Mouse (Mus musculus): ENCODE results near the gene Nexn. TPM values are rescaled to one million over a fixed set of nuclear protein-coding genes. Genes with fewer than 3 reads are reported as not detected.

Nexn gene
- polyA plus RNA-seq, 1 experiment from 2014 or later, result 14.0 TPM

DNA sequence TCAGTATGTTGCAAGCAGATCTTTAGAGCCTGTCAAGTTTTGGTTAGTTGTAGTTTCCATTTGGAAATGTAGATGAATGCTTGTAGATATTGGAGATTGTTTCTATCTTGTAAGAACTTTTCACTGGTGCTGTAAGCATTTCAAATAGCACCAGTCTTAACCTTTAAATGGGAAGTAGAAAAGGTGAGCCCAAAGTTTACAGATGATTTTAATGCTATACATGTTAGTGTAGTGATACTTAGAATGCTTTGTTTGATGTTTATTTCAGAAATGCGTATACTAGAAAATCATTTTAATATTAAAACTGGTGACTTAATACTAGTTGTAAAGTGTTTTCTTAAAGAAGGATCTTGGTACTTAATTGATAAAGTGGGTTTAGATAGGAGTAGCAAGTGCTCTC is 30.3 kb downstream of the Nexn start:
- WGBS, result 96% methylated on average over 1 of the region's 1 CpGs
- Histone ChIP-seq H3K36me3 (peaks cover 68% of the 10 kb centered on the region), H3K9ac (replicated peaks) (no peak overlapping the region), H3K9me3 (no peaks in the 10 kb centered on the region), H3K27ac (no peak overlapping the region), H3K4me1 (replicated peaks) (no peaks in the 10 kb centered on the region), H3K27me3 (no peaks in the 10 kb centered on the region), H3K4me2 (no peak overlapping the region), H3K4me3 (replicated peaks) (no peak overlapping the region)
- no peak for ATAC-seq (ENCODE audit: insufficient number of reproducible peaks, insufficient read depth, low FRiP score, low TSS enrichment, low read depth)

DNA sequence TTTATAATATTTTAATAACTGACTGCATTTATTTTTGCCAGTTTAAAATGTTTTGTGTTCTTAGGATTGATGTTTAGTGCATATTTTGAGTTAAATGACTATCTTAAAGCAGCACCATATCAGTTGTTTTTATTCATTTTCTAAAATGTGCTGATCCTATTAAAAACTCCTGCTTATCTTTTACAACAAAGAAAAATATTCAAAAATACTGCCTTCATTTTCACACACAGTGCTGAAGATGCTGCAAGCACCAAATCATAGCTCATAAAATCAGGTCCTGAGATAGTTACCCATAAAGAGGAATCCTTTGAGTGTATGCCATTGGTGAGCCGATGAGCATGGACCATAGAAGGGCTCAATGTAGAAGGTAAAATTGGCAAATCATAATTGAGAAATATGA is 30.9 kb downstream of the Nexn start:
- Histone ChIP-seq H3K4me2 (no peak overlapping the region), H3K27ac (no peak overlapping the region), H3K9ac (replicated peaks) (no peak overlapping the region), H3K27me3 (no peaks in the 10 kb centered on the region), H3K4me3 (replicated peaks) (no peak overlapping the region), H3K4me1 (replicated peaks) (no peaks in the 10 kb centered on the region), H3K36me3 (peaks cover 68% of the 10 kb centered on the region), H3K9me3 (no peaks in the 10 kb centered on the region)
- ATAC-seq (ENCODE audit: insufficient number of reproducible peaks, insufficient read depth, low FRiP score, low TSS enrichment, low read depth), result no peak
- WGBS, result 95% methylated on average over 1 of the region's 1 CpGs

DNA sequence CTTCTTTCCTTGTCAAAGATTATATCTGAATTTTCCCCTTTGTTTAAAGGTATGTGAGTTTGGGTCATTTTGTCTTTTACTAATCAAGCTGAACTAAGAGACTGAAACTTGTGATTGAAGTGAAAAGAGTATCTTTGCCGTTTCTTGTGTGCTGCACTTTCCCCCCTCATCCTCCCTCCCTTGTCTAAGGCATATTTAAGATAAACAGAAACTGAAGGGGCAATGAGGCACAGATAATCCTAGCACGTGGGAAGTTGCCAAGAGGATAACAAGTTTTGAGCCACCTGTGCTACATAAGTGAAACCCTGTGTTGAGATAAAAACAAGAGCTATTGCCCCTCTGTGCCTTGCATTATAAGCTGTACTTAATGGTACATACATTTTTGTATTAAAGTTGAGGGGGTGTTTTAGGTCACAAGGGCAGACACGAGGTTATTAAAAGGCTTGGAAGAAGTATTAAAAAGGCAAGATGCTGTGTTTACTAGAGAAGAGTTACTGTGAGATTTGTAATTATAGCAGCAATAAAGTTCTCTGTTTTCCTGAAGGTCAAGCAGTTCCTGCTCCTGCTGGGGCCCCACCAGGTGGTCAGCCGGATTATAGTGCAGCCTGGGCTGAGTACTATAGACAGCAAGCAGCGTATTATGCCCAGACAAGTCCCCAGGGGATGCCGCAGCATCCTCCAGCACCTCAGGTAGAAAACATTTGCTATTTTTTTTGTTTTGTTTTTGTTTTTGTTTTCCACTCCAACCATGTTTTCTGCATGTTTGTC is 34.6 kb downstream of the Nexn start:
- no peaks in the 10 kb centered on the region for H3K9me3 ChIP-seq
- H3K27me3 ChIP-seq, result no peaks in the 10 kb centered on the region
- H3K4me3 ChIP-seq (replicated peaks), result no peak overlapping the region
- H3K9ac ChIP-seq (replicated peaks), result no peak overlapping the region
- no peak overlapping the region for H3K4me2 ChIP-seq
- ATAC-seq (ENCODE audit: insufficient number of reproducible peaks, insufficient read depth, low FRiP score, low TSS enrichment, low read depth), result no peak
- H3K4me1 ChIP-seq (replicated peaks), result no peaks in the 10 kb centered on the region
- 50% methylated on average over 6 of the region's 6 CpGs for WGBS
- no peak overlapping the region for H3K27ac ChIP-seq
- H3K36me3 ChIP-seq, result peaks cover 74% of the 10 kb centered on the region

DNA sequence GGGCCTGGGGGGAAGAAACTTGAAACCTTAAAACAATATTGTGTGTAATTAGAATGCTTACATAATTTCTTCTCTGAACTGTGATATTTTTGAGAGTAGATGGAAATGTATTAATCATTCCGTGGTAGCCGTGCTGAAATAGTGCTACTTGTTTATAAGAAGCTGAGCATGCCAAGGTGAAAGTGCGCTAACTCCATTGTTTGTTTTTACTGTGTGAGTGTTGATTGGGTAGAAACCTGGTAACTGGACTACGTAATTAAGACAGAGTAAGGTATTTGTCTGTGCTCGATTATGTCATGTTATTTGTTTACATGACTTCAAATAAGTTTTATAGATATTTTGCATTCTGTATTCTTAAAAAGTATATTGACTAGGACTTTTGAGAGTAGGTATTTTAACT is 36.9 kb downstream of the Nexn start:
- Histone ChIP-seq H3K4me3 (replicated peaks) (no peak overlapping the region), H3K9ac (replicated peaks) (no peak overlapping the region), H3K4me2 (no peak overlapping the region), H3K9me3 (no peaks in the 10 kb centered on the region), H3K27me3 (no peaks in the 10 kb centered on the region), H3K27ac (no peak overlapping the region), H3K36me3 (peaks cover 84% of the 10 kb centered on the region), H3K4me1 (replicated peaks) (no peaks in the 10 kb centered on the region)
- no peak for ATAC-seq (ENCODE audit: insufficient number of reproducible peaks, insufficient read depth, low FRiP score, low TSS enrichment, low read depth)
- WGBS, result 93% methylated on average over 5 of the region's 5 CpGs

DNA sequence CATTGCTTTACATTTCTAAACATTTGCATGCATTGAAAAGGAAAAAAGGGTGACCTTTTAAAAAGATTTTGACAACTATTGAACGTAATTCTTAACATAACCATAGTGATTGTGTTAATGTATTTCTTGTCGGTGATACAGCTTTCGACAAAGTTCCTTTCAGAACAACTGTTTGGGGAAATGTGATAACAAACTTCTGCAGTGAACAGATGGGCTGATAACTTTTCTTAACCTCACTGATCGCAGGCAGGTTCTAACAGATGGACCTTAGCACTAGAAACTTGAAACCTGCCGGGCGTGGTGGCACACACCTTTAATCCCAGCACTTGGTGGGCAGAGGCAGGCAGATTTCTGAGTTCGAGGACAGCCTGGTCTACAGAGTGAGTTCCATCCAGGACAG is 37.3 kb downstream of the Nexn start:
- peaks cover 84% of the 10 kb centered on the region for H3K36me3 ChIP-seq
- no peak overlapping the region for H3K27ac ChIP-seq
- no peak for ATAC-seq (ENCODE audit: insufficient number of reproducible peaks, insufficient read depth, low FRiP score, low TSS enrichment, low read depth)
- no peaks in the 10 kb centered on the region for H3K4me1 ChIP-seq (replicated peaks)
- no peak overlapping the region for H3K4me3 ChIP-seq (replicated peaks)
- H3K4me2 ChIP-seq, result no peak overlapping the region
- H3K27me3 ChIP-seq, result no peaks in the 10 kb centered on the region
- 95% methylated on average over 7 of the region's 7 CpGs for WGBS
- no peak overlapping the region for H3K9ac ChIP-seq (replicated peaks)
- H3K9me3 ChIP-seq, result no peaks in the 10 kb centered on the region

DNA sequence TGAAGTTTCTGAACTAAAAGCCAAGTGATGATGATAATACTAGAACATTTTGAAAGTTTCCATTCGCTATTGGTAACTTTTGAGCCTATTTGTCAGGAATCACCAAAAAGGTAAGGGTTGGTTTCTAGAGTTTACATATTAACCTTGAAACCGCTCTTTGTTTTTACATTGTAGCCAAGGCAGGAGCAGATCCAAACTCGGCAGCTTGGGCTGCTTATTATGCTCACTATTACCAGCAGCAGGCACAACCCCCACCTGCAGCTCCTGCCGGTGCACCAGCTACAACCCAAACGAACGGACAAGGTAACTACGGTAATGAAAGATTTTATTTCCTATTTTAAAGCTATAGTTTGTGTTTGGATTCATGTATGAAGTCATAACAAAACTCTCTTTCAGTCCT is 40.2 kb downstream of the Nexn start:
- Histone ChIP-seq H3K9ac (replicated peaks) (no peak overlapping the region), H3K36me3 (peaks cover 95% of the 10 kb centered on the region), H3K27me3 (no peaks in the 10 kb centered on the region), H3K4me1 (replicated peaks) (no peaks in the 10 kb centered on the region), H3K4me3 (replicated peaks) (no peak overlapping the region), H3K9me3 (no peaks in the 10 kb centered on the region), H3K27ac (no peak overlapping the region), H3K4me2 (no peak overlapping the region)
- ATAC-seq (ENCODE audit: insufficient number of reproducible peaks, insufficient read depth, low FRiP score, low TSS enrichment, low read depth), result no peak
- 90% methylated on average over 7 of the region's 7 CpGs for WGBS

DNA sequence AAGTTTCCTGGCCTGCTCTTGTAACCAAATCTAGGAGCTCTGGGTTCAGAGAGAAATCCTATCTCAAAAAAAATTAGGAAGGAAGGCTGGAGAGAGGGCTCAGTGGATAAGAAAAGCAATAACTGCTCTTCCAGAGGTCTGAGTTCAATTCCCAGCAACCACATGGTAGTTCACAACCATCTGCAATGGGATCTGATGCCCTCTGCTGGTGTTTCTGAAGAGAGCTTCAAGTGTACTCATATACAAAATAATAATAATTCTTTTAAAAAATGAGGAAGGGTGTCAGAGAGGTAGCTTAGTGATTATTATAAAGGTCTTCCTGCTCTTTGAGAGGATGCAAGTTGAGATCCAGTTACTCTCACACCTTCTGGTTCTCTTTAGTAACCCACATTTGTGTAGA is 41.2 kb downstream of the Nexn start:
- Histone ChIP-seq H3K27me3 (no peaks in the 10 kb centered on the region), H3K9me3 (no peaks in the 10 kb centered on the region), H3K27ac (no peak overlapping the region), H3K4me2 (no peak overlapping the region), H3K9ac (replicated peaks) (no peak overlapping the region), H3K4me3 (replicated peaks) (no peak overlapping the region), H3K4me1 (replicated peaks) (no peaks in the 10 kb centered on the region), H3K36me3 (peaks cover 96% of the 10 kb centered on the region)
- ATAC-seq (ENCODE audit: insufficient number of reproducible peaks, insufficient read depth, low FRiP score, low TSS enrichment, low read depth), result no peak

DNA sequence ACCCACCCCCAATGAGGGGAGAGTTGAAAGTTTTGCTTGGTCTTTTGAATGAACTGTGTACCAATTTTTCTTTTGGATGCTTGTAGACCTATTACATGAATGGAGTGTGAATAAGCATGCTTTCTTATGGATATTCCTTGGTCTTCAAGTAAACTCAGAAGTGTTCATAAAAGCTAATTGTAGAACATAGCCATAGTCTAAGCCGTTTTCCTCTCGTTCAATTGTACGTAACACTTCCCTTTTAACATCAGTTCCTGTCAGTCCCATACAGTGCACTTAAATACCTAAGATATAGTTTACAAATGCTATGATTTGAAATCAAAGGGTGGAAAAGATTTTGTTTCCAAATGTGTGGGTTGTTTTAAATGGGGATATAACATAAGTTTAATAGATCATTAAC is 52.7 kb downstream of the Nexn start:
- H3K9me3 ChIP-seq, result no peaks in the 10 kb centered on the region
- H3K27me3 ChIP-seq, result no peaks in the 10 kb centered on the region
- H3K27ac ChIP-seq, result no peak overlapping the region
- H3K36me3 ChIP-seq, result peaks cover 40% of the 10 kb centered on the region
- ATAC-seq (ENCODE audit: insufficient number of reproducible peaks, insufficient read depth, low FRiP score, low TSS enrichment, low read depth), result no peak
- peaks cover 22% of the 10 kb centered on the region for H3K4me1 ChIP-seq (replicated peaks)
- peak overlapping the region; percentile 98 for H3K4me2 ChIP-seq
- peak overlapping the region; percentile 98; the same call in 1 of the 2 replicates for H3K4me3 ChIP-seq (replicated peaks)
- 0 out of 2 replicates have a peak overlapping the region, but pooled peaks have one; percentile 23 for H3K9ac ChIP-seq (replicated peaks)
- 63% methylated on average over 3 of the region's 3 CpGs for WGBS

DNA sequence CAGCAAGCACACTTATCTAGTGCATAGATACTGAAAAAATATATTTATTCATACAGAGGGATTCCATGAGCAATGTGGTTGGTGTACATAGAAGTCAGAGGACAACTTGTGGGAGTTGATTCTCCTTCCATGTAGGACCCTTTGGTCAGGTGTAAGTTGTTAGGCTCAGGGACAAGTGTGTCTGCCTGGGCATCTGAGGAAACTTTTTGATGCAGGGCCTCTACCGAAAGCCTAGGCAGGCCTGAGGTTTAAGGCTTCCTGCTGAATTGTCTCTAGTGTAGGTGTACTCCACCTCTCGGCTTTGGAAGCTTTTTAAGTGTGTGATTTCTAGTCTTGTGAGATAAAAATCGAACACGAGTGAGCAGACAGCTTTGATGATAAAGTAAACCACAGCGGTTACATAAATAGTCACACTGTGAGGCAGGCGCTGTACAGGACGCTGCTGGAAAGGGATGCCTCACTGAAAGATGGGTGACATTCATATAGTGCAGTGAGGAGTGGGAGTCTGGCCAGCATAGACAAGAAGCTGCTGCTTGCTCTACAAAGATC is 54.3 kb downstream of the Nexn start:
- Histone ChIP-seq H3K9me3 (no peaks in the 10 kb centered on the region), H3K4me1 (replicated peaks) (peaks cover 23% of the 10 kb centered on the region), H3K4me3 (replicated peaks) (peak overlapping the region; percentile 98), H3K36me3 (peaks cover 28% of the 10 kb centered on the region), H3K4me2 (peak overlapping the region; percentile 98), H3K27ac (peak overlapping the region; percentile 99; the same call in 1 of the 2 replicates), H3K9ac (replicated peaks) (peak overlapping the region; percentile 100), H3K27me3 (no peaks in the 10 kb centered on the region)
- 42% methylated on average over 7 of the region's 7 CpGs for WGBS
- no peak for ATAC-seq (ENCODE audit: insufficient number of reproducible peaks, insufficient read depth, low FRiP score, low TSS enrichment, low read depth)

DNA sequence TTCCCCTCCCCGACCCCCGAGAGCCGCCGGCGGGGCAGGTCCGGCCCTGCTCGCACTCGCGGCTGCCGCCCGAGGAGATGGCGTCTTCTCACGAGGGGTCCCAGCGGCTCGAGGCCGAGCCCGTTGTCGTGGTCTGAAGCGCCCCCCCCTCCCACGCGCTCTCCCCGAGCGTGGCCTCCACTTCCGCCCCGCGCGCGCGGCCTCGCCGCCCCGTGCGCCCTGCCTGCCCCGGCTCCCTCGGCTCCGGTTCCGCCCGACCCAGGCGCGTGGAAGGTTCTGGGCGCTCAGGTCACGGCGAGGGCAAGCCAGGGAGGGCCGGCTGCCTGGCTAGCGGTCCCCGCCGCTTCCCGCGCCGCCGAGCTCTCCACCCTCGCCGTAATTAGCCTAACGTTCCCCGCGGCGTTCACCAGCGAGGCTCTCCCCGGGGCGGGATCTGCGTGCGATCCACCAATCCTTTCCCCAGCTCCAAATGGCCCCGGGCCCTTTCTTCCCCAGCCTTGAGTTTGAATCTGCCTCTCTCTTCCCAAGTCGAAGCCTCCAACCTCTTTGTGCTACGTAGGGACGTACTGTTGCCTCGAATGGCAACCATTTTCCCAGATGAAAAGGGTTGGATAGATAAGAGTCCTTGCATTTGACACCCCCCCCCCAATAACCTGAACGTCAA is 55.3 kb downstream of the Nexn start:
- Histone ChIP-seq H3K4me2 (peak overlapping the region; percentile 98), H3K27me3 (no peaks in the 10 kb centered on the region), H3K36me3 (peaks cover 18% of the 10 kb centered on the region), H3K9me3 (no peaks in the 10 kb centered on the region), H3K4me1 (replicated peaks) (peaks cover 23% of the 10 kb centered on the region), H3K27ac (peak overlapping the region; percentile 99), H3K9ac (replicated peaks) (peak overlapping the region; percentile 100), H3K4me3 (replicated peaks) (peak overlapping the region; percentile 98)
- under 1% methylated on average over 68 of the region's 68 CpGs for WGBS
- peak; percentile 57 for ATAC-seq (ENCODE audit: insufficient number of reproducible peaks, insufficient read depth, low FRiP score, low TSS enrichment, low read depth)

DNA sequence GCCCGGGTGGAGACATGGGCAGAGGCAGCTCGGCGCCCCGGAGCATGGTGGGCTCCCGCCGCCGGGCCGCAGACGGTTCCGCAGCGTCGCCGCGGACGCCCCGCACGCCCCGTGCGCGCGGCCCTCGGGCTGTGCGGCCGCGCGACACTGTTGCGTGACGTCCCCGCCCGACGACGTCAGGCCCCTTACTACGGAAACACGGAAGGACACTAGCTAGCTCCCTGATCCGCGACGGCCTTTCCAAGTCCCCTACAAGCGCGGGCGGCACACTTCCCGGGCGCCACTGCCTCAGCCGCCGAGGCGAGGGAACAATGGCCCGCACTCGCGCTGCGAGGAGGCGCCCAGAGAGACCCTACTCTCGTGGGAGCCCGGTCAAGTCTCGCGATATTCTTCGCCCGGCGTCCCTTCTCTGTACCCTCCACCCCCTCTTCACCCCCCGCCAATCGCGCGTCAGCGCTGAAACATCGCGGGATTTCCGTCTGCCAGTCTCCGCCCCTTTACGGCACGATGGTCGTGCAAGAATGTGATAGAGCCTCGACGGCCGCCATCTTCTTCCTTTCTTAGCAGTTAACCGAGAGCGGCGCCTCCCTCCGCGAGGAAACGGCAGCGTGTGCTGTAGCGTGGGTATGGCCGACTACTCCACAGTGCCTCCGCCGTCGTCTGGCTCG is 56.0 kb downstream of the Nexn start, which contains the start of the genes Dnajb4 and Fubp1:
Dnajb4 (minus strand) TSS at position 336 of the 668 bp plus-strand sequence.
Fubp1 (plus strand) TSS at position 456 of the 668 bp plus-strand sequence.
- Histone ChIP-seq H3K27ac (peak within 1 kb of the TSS; percentile 99), H3K4me2 (peak within 1 kb of the TSS; percentile 98), H3K4me1 (replicated peaks) (peaks cover 23% of the 10 kb centered on the region), H3K9me3 (no peaks in the 10 kb centered on the region), H3K9ac (replicated peaks) (peak within 1 kb of the TSS; percentile 100), H3K27me3 (no peaks in the 10 kb centered on the region), H3K4me3 (replicated peaks) (peak within 1 kb of the TSS; percentile 98), H3K36me3 (peaks cover 13% of the 10 kb centered on the region; the same call in 1 of the 2 replicates)
- under 1% methylated on average over 85 of the region's 85 CpGs for WGBS
- peak; percentile 93 for ATAC-seq (ENCODE audit: insufficient number of reproducible peaks, insufficient read depth, low FRiP score, low TSS enrichment, low read depth)
